Mouse (Mus musculus) thymus, postnatal 10 days (tissue): ENCODE measurements around the gene Mcm3.
"Not testable (repeated sequence)": the region's sequence is repeated elsewhere in the genome, so short reads cannot be mapped to it uniquely, and the experiment has no call there.

ENCODE experiments used
- DNase-seq, 2 experiments: peaks; one replicate each; pipeline ENCODE4 v3.0.0; 2021; ENCODE audit warnings: low spot score in 2 of 2

Mcm3 gene

GRCm38 (mm10) chr1:20804526-20804925 lies 15.6 kb downstream of the Mcm3 start:
- DNase-seq: no peak

DNA sequence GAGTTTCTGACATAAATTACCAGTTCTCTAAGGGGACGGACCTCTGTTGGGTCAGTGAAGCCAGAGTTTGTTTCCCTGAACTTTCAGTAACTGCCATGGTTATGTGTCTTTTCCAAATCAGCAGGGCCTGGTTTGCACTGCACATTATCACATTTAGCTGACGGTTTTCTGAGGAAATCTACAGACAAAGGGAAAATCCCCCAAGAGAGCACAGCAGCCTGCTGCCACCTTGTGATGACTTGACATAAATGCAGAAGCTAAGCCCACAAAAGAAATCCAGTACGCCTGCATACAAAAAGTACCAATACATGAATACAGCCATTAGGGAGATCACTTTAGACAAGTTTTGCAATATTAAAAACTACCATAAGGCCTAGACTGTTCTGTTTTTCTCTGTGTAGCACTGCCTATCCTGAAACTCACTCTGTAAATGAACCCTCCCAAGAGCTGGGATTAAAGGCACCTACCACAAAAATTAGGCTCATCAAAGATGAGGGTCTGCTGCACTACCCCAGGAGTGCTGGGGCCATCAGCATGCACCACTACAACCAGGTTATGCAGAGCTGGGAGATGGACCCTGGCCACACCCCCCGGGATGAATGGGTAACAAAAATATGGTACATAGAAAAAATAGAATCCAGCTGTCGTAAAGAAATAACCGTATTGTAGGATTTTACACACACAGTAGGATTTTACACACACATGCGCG lies 18.3 kb downstream of the Mcm3 start:
- DNase-seq: no peak

GRCm38 (mm10) chr1:20801275-20801674 lies 18.8 kb downstream of the Mcm3 start:
- DNase-seq: no peak

DNA sequence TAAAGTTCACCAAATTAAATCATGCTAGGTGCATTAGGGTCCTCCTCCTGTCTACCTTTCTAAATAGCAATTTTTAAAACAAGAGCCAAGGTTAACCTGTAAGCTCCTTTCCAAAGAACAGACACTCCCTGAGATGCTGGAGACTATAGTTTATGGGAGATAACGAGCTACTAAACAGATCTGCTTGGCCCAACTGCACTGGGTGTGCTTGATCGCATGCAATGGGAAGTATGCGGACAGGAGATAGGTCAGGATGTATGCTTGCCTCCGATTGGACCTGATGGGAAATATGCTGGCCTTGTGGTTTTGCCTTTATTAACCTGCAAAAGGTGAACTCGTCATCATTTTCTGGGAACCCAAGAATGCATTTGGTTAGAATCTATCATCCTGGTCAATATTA lies 24.9 kb downstream of the Mcm3 start:
- DNase-seq: no peak

DNA sequence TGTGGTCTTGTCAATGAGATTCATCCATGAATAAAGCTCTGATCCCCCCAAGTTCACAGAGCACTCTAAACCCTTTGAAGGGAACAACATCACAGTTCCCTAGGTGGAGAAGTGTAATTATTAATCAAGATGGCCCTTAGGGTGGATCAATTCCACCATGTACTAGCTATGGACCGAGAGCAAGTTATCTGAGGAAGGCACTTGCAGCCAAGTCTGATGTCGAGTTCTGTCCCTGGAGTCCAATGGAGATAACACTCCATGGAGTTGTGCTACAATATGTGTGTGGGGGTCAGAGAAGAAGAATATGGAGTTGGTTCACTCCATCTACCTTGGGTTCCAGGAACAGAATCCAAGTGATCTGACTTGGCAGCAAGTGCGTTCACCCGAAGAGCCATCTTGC lies 25.4 kb downstream of the Mcm3 start:
- DNase-seq: no peak

DNA sequence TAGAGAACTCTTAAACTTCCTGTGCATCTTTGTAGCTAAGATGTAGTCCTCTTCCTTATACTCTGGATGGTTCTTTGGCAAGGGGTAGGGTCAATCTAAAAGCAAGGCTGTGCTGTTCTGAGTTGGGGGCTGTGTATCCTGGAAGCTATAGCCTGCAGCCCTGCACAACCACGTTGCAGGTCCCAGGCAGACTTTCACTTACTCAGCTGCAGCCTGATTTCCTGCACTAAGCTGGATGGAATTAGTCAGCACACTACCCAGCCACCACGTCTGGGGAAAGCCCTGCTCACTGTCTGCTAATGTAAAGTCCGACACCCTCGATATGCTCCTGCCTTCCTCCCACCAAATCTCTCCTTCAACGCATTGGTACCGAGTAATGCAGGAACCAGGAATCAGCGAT lies 28.7 kb downstream of the Mcm3 start:
- DNase-seq: no peak

GRCm38 (mm10) chr1:20790517-20790916 lies 29.6 kb downstream of the Mcm3 start, which contains the start of gene Il17f:
Il17f (minus strand) TSS chr1:20790617.
- not testable (repeated sequence) for DNase-seq

DNA sequence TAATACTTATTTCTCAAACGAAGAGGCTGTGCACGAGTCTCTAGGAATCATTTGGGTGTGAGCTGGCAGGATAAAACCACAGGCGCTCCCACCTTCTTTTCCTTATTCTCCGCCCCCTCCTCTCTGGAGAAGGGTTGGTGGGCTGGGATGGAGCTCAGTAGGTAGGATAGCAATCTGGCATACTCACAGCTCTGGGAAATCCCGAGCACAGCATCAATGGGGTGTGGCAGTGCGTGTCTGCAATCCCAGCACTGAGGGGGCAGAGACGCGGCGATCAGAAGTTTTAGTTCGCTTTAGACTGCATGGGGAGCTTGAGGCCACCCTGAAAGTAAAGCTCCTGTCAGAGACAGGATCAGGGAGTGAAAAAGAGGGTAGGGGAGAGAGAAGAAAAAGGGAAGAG lies 31.7 kb downstream of the Mcm3 start:
- no peak for DNase-seq

- DNase-seq: no peak
Measured at GRCm38 (mm10) chr1:20787046-20787445, 33.1 kb downstream of the Mcm3 start.

- DNase-seq: no peak
Measured at GRCm38 (mm10) chr1:20778366-20778765, 41.7 kb downstream of the Mcm3 start.

DNA sequence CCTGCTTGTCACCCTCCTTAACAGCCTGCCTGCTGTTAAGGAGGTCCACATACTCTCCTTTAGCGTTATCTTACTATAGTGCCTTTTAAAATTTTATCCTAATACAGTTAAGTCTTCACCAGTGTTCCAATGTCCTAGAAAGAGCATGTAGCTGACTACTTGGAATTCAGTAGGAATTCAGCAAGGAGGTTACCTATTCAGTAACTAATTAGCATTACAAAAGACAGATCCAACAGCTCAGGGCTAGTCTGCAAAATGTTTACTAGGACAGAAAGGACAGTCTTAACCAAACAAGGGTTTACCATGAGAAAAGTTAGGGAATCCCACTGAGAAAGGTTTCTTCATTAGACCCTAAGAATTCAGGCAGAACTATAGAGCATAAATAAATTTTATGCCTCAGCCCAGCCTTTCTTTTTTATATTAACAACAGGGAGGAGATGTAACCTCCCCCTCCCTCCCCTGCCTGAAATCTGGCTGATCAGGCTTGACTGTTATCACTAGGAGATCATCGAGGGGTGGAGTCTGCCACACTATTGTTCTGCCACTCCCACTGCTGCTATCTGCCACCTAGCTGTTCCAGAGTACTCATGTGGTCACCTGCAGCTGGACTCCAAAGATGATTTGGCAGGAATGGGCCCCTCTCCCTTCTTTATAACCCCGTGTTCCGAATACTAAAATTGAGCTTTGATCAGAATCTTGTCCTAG lies 45.9 kb downstream of the Mcm3 start:
- DNase-seq: not testable (repeated sequence)

DNA sequence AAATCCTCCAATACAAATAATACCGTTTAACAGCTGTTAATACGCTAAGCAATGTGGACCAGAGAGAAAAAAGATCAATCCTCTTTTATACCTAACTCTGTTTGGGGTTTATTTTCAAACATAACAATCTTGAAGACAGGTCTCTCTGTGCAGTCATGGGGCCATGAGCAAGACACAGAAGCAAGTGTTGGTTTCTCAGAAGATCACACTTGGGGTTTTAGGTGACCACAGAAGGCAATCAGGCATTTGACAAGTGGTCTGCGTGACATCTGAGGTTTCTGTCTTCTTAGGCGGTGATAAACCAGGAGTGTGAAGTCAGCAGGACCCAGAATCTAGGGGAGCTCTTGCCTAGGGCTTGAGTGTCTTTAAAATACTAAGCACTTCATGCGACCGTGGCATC lies 53.6 kb downstream of the Mcm3 start:
- DNase-seq: no peak

GRCm38 (mm10) chr1:20761411-20761810 lies 58.7 kb downstream of the Mcm3 start:
- DNase-seq: no peak

DNA sequence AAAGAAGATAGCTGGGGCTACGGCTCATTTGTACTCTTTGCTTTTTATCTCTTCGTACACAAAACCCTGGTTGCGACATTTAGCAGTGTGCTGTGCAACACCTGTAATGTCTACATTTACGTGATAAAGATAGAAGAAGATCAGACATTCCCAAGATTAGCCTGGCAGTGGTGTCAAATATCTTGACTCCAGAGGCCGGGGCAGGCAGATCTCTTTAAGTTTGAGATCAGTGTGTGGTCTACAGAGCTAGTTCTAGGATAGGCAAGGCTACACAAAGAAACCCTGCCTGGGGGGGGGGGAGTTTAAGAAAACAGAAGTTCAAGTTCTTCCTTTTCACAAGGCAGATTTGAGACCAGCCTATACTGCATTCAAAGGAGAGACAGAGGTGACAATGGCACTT lies 59.8 kb downstream of the Mcm3 start:
- DNase-seq: no peak

DNA sequence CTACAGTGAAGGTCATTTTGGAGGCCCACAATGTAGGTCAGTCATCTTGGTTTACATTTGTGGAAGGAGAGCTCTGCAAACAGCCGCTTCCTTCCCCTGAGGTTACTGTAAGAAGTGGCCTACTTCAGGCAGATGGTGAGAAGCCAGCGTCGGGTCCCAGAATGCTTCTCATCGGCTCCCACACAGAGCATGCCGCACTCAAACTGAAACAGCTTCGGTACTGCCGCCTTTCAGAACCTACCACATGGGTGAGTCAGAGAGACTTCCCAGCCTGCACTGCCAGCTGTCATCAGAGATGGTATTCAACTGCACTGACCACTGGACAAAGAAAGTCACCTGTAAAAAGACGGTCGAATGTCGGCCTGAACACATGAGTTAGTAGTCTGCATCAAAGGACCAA lies 60.3 kb downstream of the Mcm3 start:
- DNase-seq: no peak

GRCm38 (mm10) chr1:20757586-20757985 lies 62.5 kb downstream of the Mcm3 start:
- no peak for DNase-seq

GRCm38 (mm10) chr1:20754439-20754838 lies 65.7 kb downstream of the Mcm3 start:
- no peak for DNase-seq
